Mouse (Mus musculus) erythroblast, adult 5-6 weeks (primary cell): ENCODE measurements around the gene 4930430A15Rik. TPM values are rescaled to one million over a fixed set of nuclear protein-coding genes. Genes with fewer than 3 reads are reported as not detected.

Experiments
- ATAC-seq: replicated peaks from 2 replicates; pipeline ENCODE4 v1.8.0; 2016; ENCODE audit warnings: moderate number of reproducible peaks, mild to moderate bottlenecking, moderate TSS enrichment, inconsistent platforms; ENCODE audit not compliant: poor library complexity, low FRiP score, severe bottlenecking
- total RNA-seq, 2 experiments: library from RNA; stranded (forward) in 1 of 2; stranded (reverse) in 1 of 2; fragments of 150-400 nt in 1 of 2; fragments of 200-764, 138-1000 nt in 1 of 2; gene quantifications; 2 replicates each; pipeline versions ENCODE4 v1.2.3 to v1.2.4; 2015 to 2017; ENCODE audit warnings: low replicate concordance in 2 of 2

The 4930430A15Rik gene
- total RNA-seq (2015; ENCODE audit: low replicate concordance) (not detected in 2 replicates), total RNA-seq (2017; ENCODE audit: low replicate concordance) (not detected in 2 replicates)

DNA sequence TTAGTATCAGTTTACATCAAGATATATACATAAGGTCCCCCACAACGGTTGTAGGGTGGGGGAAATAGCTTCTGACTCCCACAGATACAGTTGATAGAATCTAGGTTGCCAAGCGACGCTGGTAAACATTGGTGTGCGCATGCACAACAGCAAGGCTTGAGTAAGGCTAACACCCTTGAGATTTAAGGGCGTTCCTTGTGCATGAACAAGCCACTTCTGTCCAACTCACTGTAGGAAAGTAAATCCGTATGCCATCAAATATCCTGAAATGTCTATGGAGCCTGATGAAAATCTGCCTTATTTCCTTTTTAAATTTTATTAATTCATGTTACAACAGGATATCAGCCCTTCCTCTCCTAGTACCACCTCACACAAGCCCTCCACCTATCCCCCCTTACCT is at the start of gene 4930430A15Rik:
TSS of gene 4930430A15Rik (minus strand) at position 101 of the 400 bp plus-strand sequence.
- no peak for ATAC-seq

DNA sequence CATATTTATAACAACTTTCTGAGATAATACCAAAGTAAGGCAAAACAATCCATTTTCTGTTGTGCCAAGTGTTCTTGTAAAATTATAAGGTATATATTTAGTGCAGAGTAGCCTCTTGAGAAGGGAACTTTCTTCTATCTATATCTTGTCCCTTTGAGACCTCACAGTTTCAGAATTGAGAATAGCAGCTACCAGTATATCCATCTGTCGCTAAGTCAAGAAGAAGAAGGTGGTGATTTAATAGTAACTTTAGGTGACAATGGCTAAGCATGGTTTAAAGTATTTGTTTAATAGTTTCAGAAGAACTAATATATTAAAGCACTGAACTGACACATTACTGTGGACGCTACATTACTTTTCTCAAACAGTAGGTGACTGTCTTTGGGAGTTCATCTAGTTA is 44.6 kb upstream of the 4930430A15Rik start, which contains the start of gene Olfr1277:
TSS of gene Olfr1277 (minus strand) at position 101 of the 400 bp plus-strand sequence.
- no peak for ATAC-seq

DNA sequence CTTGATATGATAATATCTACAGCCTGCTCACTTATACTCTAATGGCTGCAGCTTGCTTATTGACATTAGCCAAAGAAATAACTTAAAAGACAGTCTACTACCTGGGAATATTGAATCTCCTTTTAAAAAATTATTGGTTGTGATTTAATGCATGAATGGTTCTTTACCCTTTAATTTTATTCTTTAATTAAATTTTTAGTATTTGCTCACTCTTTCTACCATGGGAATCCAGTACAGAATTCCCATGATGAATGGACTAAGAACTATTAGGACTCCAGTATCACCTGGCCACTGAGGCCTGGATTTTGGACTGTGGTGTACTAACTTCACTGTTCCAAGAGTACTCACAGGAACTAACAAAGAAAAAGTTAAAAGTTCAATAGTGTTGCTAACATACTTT is 24.8 kb upstream of the 4930430A15Rik start, which contains the start of gene Olfr1276:
TSS of gene Olfr1276 (plus strand) at position 301 of the 400 bp plus-strand sequence.
- no peak for ATAC-seq

DNA sequence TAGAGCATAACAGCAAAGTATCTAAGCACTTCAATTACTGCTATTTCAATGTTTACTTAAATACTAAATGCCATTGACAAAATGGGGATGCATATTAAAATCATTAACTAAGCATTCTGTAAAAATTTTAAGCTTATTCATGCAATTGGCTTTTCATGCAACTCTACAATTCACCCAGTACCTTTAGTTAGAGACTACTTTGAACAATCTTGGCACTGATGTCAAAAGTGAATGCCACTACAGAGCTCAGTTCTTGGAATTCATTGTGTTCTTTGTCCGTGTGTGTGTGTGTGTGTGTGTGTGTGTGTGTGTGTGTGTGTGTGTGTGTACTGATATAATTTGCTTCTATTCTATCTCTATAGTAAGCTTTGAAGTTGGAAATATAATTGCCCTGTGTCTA is 5.8 kb upstream of the 4930430A15Rik start, which contains the start of gene Olfr1275:
TSS of gene Olfr1275 (minus strand) at position 101 of the 400 bp plus-strand sequence.
- ATAC-seq: no peak

DNA sequence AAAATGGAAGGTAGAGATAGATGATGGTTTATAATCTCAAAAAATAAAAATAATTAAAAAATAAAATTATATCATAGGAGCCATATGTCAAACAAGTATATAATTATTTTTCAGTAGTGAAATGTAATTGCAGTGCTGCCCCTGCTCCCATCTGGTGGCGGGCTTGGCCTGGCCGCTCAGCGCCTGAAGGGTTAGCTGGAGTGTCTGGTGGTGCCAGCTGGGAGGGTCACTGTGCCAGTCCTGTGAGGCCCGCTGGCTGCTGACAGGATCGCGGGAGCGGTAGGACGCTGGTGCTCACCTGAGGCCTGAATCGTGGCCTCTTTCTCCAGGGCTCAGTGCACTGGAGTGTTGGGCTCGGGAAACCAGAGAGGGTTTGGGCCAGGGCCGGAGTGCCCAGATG is 47.3 kb downstream of the 4930430A15Rik start:
- ATAC-seq: no peak

DNA sequence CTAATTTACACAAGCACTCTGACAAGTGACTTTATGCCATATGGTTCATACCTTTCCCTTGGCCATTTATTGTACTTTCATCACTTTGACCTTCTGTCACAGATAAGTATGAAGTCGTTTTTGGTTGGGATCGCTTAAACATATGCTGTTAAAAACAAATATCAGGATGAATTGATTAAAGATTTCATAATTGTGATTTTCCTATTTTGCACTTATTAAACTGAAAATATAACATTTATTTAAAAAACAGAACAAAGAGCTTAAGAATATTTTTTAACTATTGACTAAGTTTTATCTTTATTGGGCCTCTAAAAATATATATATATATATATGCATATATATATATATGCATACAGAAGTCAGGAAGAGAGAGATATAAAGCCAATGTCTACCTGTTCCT is 76.6 kb downstream of the 4930430A15Rik start, which contains the start of gene Gm15130:
TSS of gene Gm15130 (minus strand) at position 101 of the 400 bp plus-strand sequence.
- no peak for ATAC-seq

DNA sequence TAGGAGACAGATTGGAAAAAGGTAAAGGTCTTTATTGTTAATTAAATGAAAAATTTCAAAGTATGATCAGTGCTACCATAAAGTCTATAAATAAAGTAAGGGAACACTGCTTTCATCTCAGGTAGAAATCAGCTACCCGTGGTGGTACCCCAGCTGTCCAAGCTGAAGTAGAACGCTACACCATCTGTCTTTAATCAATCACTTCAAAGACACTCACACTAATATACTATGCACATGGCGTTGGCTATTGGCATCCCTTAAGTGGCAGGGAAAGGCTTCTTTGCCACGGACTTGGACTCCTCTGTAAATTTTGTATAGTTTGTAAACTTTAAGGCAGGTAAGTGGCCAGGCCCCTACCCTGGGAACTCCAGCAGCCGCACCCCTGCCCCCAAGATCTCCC is 93.7 kb downstream of the 4930430A15Rik start:
- ATAC-seq: no peak

Other genes starting within 250 kb of the 4930430A15Rik start
- not detected in 2 replicates for gene Gm13941, start 123.6 kb downstream of the 4930430A15Rik start, total RNA-seq (2015; ENCODE audit: low replicate concordance)
- gene Gm13941, start 123.6 kb downstream of the 4930430A15Rik start, total RNA-seq (2017; ENCODE audit: low replicate concordance): not detected in 2 replicates
- not detected in 2 replicates for gene Gm15130, start 76.7 kb downstream of the 4930430A15Rik start, total RNA-seq (2015; ENCODE audit: low replicate concordance)
- gene Gm15130, start 76.7 kb downstream of the 4930430A15Rik start, total RNA-seq (2017; ENCODE audit: low replicate concordance): not detected in 2 replicates
- not detected in 2 replicates for gene Olfr1275, start 5.7 kb upstream of the 4930430A15Rik start, total RNA-seq (2015; ENCODE audit: low replicate concordance)
- not detected in 2 replicates for gene Olfr1275, start 5.7 kb upstream of the 4930430A15Rik start, total RNA-seq (2017; ENCODE audit: low replicate concordance)
- gene Olfr1276, start 24.9 kb upstream of the 4930430A15Rik start, total RNA-seq (2015; ENCODE audit: low replicate concordance): not detected in 2 replicates
- not detected in 2 replicates for gene Olfr1276, start 24.9 kb upstream of the 4930430A15Rik start, total RNA-seq (2017; ENCODE audit: low replicate concordance)
- not detected in 2 replicates for gene Olfr1277, start 44.5 kb upstream of the 4930430A15Rik start, total RNA-seq (2015; ENCODE audit: low replicate concordance)
- not detected in 2 replicates for gene Olfr1277, start 44.5 kb upstream of the 4930430A15Rik start, total RNA-seq (2017; ENCODE audit: low replicate concordance)
- gene Olfr1278, start 60.5 kb upstream of the 4930430A15Rik start, total RNA-seq (2015; ENCODE audit: low replicate concordance): not detected in 2 replicates
- 0.14 TPM in 1 of 2 replicates, not detected in the other for gene Olfr1278, start 60.5 kb upstream of the 4930430A15Rik start, total RNA-seq (2017; ENCODE audit: low replicate concordance)
- gene Olfr1279, start 71.0 kb upstream of the 4930430A15Rik start, total RNA-seq (2015; ENCODE audit: low replicate concordance): not detected in 2 replicates
- gene Olfr1279, start 71.0 kb upstream of the 4930430A15Rik start, total RNA-seq (2017; ENCODE audit: low replicate concordance): not detected in 2 replicates
- gene Olfr1280, start 84.4 kb upstream of the 4930430A15Rik start, total RNA-seq (2015; ENCODE audit: low replicate concordance): not detected in 2 replicates
- not detected in 2 replicates for gene Olfr1280, start 84.4 kb upstream of the 4930430A15Rik start, total RNA-seq (2017; ENCODE audit: low replicate concordance)
- not detected in 2 replicates for gene Olfr1281, start 96.9 kb upstream of the 4930430A15Rik start, total RNA-seq (2015; ENCODE audit: low replicate concordance)
- gene Olfr1281, start 96.9 kb upstream of the 4930430A15Rik start, total RNA-seq (2017; ENCODE audit: low replicate concordance): not detected in 2 replicates
- not detected in 2 replicates for gene Olfr1282, start 106.5 kb upstream of the 4930430A15Rik start, total RNA-seq (2015; ENCODE audit: low replicate concordance)
- gene Olfr1282, start 106.5 kb upstream of the 4930430A15Rik start, total RNA-seq (2017; ENCODE audit: low replicate concordance): not detected in 2 replicates
- not detected in 2 replicates for gene Olfr1283, start 137.2 kb upstream of the 4930430A15Rik start, total RNA-seq (2015; ENCODE audit: low replicate concordance)
- gene Olfr1283, start 137.2 kb upstream of the 4930430A15Rik start, total RNA-seq (2017; ENCODE audit: low replicate concordance): not detected in 2 replicates
- gene Olfr1284, start 145.9 kb upstream of the 4930430A15Rik start, total RNA-seq (2015; ENCODE audit: low replicate concordance): not detected in 2 replicates
- 1.5 TPM in 1 of 2 replicates, not detected in the other for gene Olfr1284, start 145.9 kb upstream of the 4930430A15Rik start, total RNA-seq (2017; ENCODE audit: low replicate concordance)
- not detected in 2 replicates for gene Olfr1286, start 193.5 kb upstream of the 4930430A15Rik start, total RNA-seq (2015; ENCODE audit: low replicate concordance)
- gene Olfr1286, start 193.5 kb upstream of the 4930430A15Rik start, total RNA-seq (2017; ENCODE audit: low replicate concordance): not detected in 2 replicates
- gene Olfr1287, start 219.5 kb upstream of the 4930430A15Rik start, total RNA-seq (2015; ENCODE audit: low replicate concordance): not detected in 2 replicates
- not detected in 2 replicates for gene Olfr1287, start 219.5 kb upstream of the 4930430A15Rik start, total RNA-seq (2017; ENCODE audit: low replicate concordance)
- gene Olfr1288, start 244.5 kb upstream of the 4930430A15Rik start, total RNA-seq (2015; ENCODE audit: low replicate concordance): not detected in 2 replicates
- gene Olfr1288, start 244.5 kb upstream of the 4930430A15Rik start, total RNA-seq (2017; ENCODE audit: low replicate concordance): not detected in 2 replicates